Comparison of ENCODE assay signal across 30 mouse cellular contexts in genomic region chr11:68545682-68546222, GRCm38 (mm10). TPM values are rescaled to one million over a fixed set of nuclear protein-coding genes. Genes with fewer than 3 reads are reported as not detected.
DNase-seq lines count a peak whose midpoint lies in the region; ATAC-seq and TF ChIP-seq lines count a peak whose summit lies in the region.
"Had no signal": no experiment of that assay in that cellular context is flagged by ENCODE, and none has a peak within 500 bp of the region (broad histone marks: within the 10 kb centered on the region; RNA-seq: fewer than 3 reads in every experiment).

No protein-coding gene starts in this region.

- TF ChIP-seq EP300 in heart, postnatal 0 days (IDR thresholded peaks at IDR 0.05; ENCODE audit: low read depth), result no peak

- no peak for DNase-seq in heart, postnatal 36 days
- peak; percentile 77 for DNase-seq in midbrain, embryonic 11.5 days (ENCODE audit: low spot score, missing footprints)
- no peak for DNase-seq in heart, postnatal 0 days (ENCODE audit: low spot score)
- DNase-seq in lung, postnatal 14 days, result no peak
- DNase-seq in cerebellum, adult 9-10 months, result no peak
- DNase-seq: adrenal gland, postnatal 25 days; cerebellum, adult 9-11 months; gastrocnemius, postnatal 10 days; layer of hippocampus, adult 9-11 months; left cerebral cortex, postnatal 4 days; lung, postnatal 36 days; thymus, adult 18-20 months; thymus, postnatal 36 days had no signal

- H3K4me3 ChIP-seq in heart, embryonic 12.5 days, result no peak overlapping the region
- H3K4me3 ChIP-seq in midbrain, embryonic 11.5 days (ENCODE audit: low read depth, low read length), result no peak overlapping the region
- no peak overlapping the region for H3K4me3 ChIP-seq in midbrain, embryonic 13.5 days (replicated peaks)
- no peak overlapping the region for H3K4me3 ChIP-seq in heart, postnatal 0 days (ENCODE audit: low read depth, low read length)
- H3K4me3 ChIP-seq: embryonic facial prominence, embryonic 15.5 days; hindbrain, embryonic 15.5 days; intestine, embryonic 15.5 days; limb, embryonic 15.5 days; megakaryocyte, embryonic 14.5 days; midbrain, embryonic 15.5 days; myocyte; stomach, embryonic 15.5 days had no signal

- WGBS in heart, embryonic 12.5 days, result 73% methylated on average over 8 of the region's 8 CpGs
- WGBS in midbrain, embryonic 11.5 days, result 87% methylated on average over 8 of the region's 8 CpGs
- WGBS in midbrain, embryonic 13.5 days, result 88% methylated on average over 8 of the region's 8 CpGs
- 69% methylated on average over 8 of the region's 8 CpGs for WGBS in heart, postnatal 0 days

- H3K9ac ChIP-seq in heart, embryonic 12.5 days, result no peak overlapping the region
- H3K9ac ChIP-seq in midbrain, embryonic 11.5 days (ENCODE audit: low read length), result no peak overlapping the region
- no peak overlapping the region for H3K9ac ChIP-seq in midbrain, embryonic 13.5 days (replicated peaks)
- no peak overlapping the region; the same call in 1 of the 2 replicates for H3K9ac ChIP-seq in heart, postnatal 0 days (replicated peaks; ENCODE audit: low read depth, low read length)
- H3K9ac ChIP-seq: embryonic facial prominence, embryonic 15.5 days; hindbrain, embryonic 15.5 days; intestine, embryonic 15.5 days; limb, embryonic 15.5 days; liver, embryonic 14.5 days; lung, embryonic 14.5 days; midbrain, embryonic 15.5 days; stomach, embryonic 15.5 days had no signal

- no peak for TF ChIP-seq CTCF in heart, postnatal 0 days (IDR thresholded peaks at IDR 0.05; ENCODE audit: low read depth)

- no peaks in the 10 kb centered on the region for H3K9me3 ChIP-seq in heart, embryonic 12.5 days (replicated peaks)
- no peaks in the 10 kb centered on the region for H3K9me3 ChIP-seq in midbrain, embryonic 11.5 days (ENCODE audit: control insufficient read depth, low read length)
- H3K9me3 ChIP-seq in midbrain, embryonic 13.5 days, result no peaks in the 10 kb centered on the region
- no peaks in the 10 kb centered on the region for H3K9me3 ChIP-seq in heart, postnatal 0 days (replicated peaks; ENCODE audit: control insufficient read depth, low read length)
- H3K9me3 ChIP-seq: embryonic facial prominence, embryonic 15.5 days; hindbrain, embryonic 15.5 days; intestine, embryonic 15.5 days; limb, embryonic 15.5 days; megakaryocyte, embryonic 14.5 days; midbrain, embryonic 15.5 days; stomach, embryonic 15.5 days had no signal

- H3K36me3 ChIP-seq in heart, embryonic 12.5 days, result no peaks in the 10 kb centered on the region
- no peaks in the 10 kb centered on the region for H3K36me3 ChIP-seq in midbrain, embryonic 11.5 days (ENCODE audit: control insufficient read depth, insufficient read depth, low read length)
- H3K36me3 ChIP-seq in midbrain, embryonic 13.5 days, result no peaks in the 10 kb centered on the region
- no peaks in the 10 kb centered on the region for H3K36me3 ChIP-seq in heart, postnatal 0 days (replicated peaks; ENCODE audit: control insufficient read depth, insufficient read depth, low read length)
- H3K36me3 ChIP-seq: embryonic facial prominence, embryonic 15.5 days; hindbrain, embryonic 15.5 days; intestine, embryonic 15.5 days; limb, embryonic 15.5 days; midbrain, embryonic 15.5 days; stomach, embryonic 15.5 days had no signal

- intact Hi-C loops in heart, postnatal 36 days (cut with DNase I), result loop anchor here (2.0 kb wide), 1 partner anchor 15 kb away; no protein-coding TSS in a partner anchor

- no peak for ATAC-seq in heart, embryonic 12.5 days (ENCODE audit: insufficient number of reproducible peaks, low FRiP score)
- ATAC-seq in midbrain, embryonic 11.5 days (ENCODE audit: low FRiP score), result no peak
- no peak for ATAC-seq in midbrain, embryonic 13.5 days
- ATAC-seq in heart, postnatal 0 days (ENCODE audit: insufficient read depth, low read depth), result peak; percentile 64
- ATAC-seq: forebrain, embryonic 16.5 days; intestine, embryonic 15.5 days; midbrain, embryonic 15.5 days had no signal

- H3K4me2 ChIP-seq in heart, embryonic 12.5 days, result no peak overlapping the region
- no peak overlapping the region for H3K4me2 ChIP-seq in midbrain, embryonic 11.5 days
- H3K4me2 ChIP-seq in midbrain, embryonic 13.5 days (replicated peaks), result no peak overlapping the region
- H3K4me2 ChIP-seq in heart, postnatal 0 days (ENCODE audit: low read depth, low read length), result no peak overlapping the region
- H3K4me2 ChIP-seq: embryonic facial prominence, embryonic 15.5 days; hindbrain, embryonic 15.5 days; intestine, embryonic 15.5 days; limb, embryonic 15.5 days; lung, embryonic 14.5 days; midbrain, embryonic 15.5 days; stomach, embryonic 15.5 days had no signal

- H3K4me1 ChIP-seq in heart, embryonic 12.5 days (replicated peaks), result peaks cover 22% of the 10 kb centered on the region
- H3K4me1 ChIP-seq in midbrain, embryonic 11.5 days (ENCODE audit: control insufficient read depth, insufficient read depth, low read length), result no peaks in the 10 kb centered on the region
- peaks cover 7% of the 10 kb centered on the region; the same call in 1 of the 2 replicates for H3K4me1 ChIP-seq in midbrain, embryonic 13.5 days (replicated peaks)
- H3K4me1 ChIP-seq in heart, postnatal 0 days (ENCODE audit: control insufficient read depth, insufficient read depth), result peaks cover 11% of the 10 kb centered on the region
- H3K4me1 ChIP-seq: hindbrain, embryonic 15.5 days; megakaryocyte, embryonic 14.5 days; midbrain, embryonic 15.5 days had no signal

- H3K27ac ChIP-seq in heart, embryonic 12.5 days (ENCODE audit: poor library complexity, severe bottlenecking), result peak overlapping the region; percentile 33; the same call in 1 of the 2 replicates
- no peak overlapping the region for H3K27ac ChIP-seq in midbrain, embryonic 11.5 days (ENCODE audit: low read depth, low read length)
- H3K27ac ChIP-seq in midbrain, embryonic 13.5 days, result no peak overlapping the region
- peak overlapping the region; percentile 69 for H3K27ac ChIP-seq in heart, postnatal 0 days (ENCODE audit: low read depth)
- H3K27ac ChIP-seq: embryonic facial prominence, embryonic 15.5 days; hindbrain, embryonic 15.5 days; intestine, embryonic 15.5 days; limb, embryonic 15.5 days; liver, embryonic 14.5 days; midbrain, embryonic 15.5 days; stomach, embryonic 15.5 days had no signal

- H3K27me3 ChIP-seq in heart, embryonic 12.5 days (replicated peaks), result peaks cover 8% of the 10 kb centered on the region; the same call in 1 of the 2 replicates
- no peaks in the 10 kb centered on the region for H3K27me3 ChIP-seq in midbrain, embryonic 11.5 days (ENCODE audit: control insufficient read depth, insufficient read depth, low read length)
- no peaks in the 10 kb centered on the region for H3K27me3 ChIP-seq in midbrain, embryonic 13.5 days
- no peaks in the 10 kb centered on the region for H3K27me3 ChIP-seq in heart, postnatal 0 days (ENCODE audit: control insufficient read depth, insufficient read depth, low read length)
- H3K27me3 ChIP-seq: embryonic facial prominence, embryonic 15.5 days; hindbrain, embryonic 15.5 days; intestine, embryonic 15.5 days; midbrain, embryonic 15.5 days; stomach, embryonic 15.5 days had no signal

RNA-seq across cellular contexts. Expression of gene Mfsd6l, which starts 10.2 kb away (rescaled TPM):
- polyA plus RNA-seq in heart, embryonic 12.5 days (2016; fragmentation: Nextera tagmentation; extraction: Ambion mirVana), result 0.08 TPM in 1 of 2 replicates, not detected in the other
- total RNA-seq in heart, postnatal 36 days (2021), result not detected
- polyA plus RNA-seq in midbrain, embryonic 11.5 days (2014; fragmentation: Nextera tagmentation; extraction: Ambion mirVana), result not detected in 2 replicates
- polyA plus RNA-seq in midbrain, embryonic 13.5 days (2015; fragmentation: Nextera tagmentation; extraction: Ambion mirVana), result not detected in 2 replicates
- 0.08 TPM in 1 of 2 replicates, not detected in the other for total RNA-seq in heart, postnatal 0 days (2014; rRNA removed; ENCODE audit: low replicate concordance)
- 0.08 and 0.27 TPM in 2 replicates for polyA plus RNA-seq in heart, postnatal 0 days (2015; fragmentation: Nextera tagmentation; extraction: Ambion mirVana)
- total RNA-seq: common myeloid progenitor, adult 5-6 weeks; granulocyte monocyte progenitor cell, adult 5-6 weeks had no signal
- polyA plus RNA-seq: C2C12; forebrain, embryonic 16.5 days; hindbrain, embryonic 15.5 days; midbrain, embryonic 15.5 days; myocyte; neural tube, embryonic 14.5 days had no signal

RNA-seq across cellular contexts. Expression of gene Ccdc42, which starts 41.1 kb away (rescaled TPM):
- polyA plus RNA-seq in heart, embryonic 12.5 days (2016; fragmentation: Nextera tagmentation; extraction: Ambion mirVana), result 0.46 and 0.55 TPM in 2 replicates
- total RNA-seq in heart, postnatal 36 days (2021), result not detected
- 0.92 and 1.5 TPM in 2 replicates for polyA plus RNA-seq in midbrain, embryonic 11.5 days (2014; fragmentation: Nextera tagmentation; extraction: Ambion mirVana)
- polyA plus RNA-seq in midbrain, embryonic 13.5 days (2015; fragmentation: Nextera tagmentation; extraction: Ambion mirVana), result 0.15 and 0.36 TPM in 2 replicates
- 1.4 TPM in 1 of 2 replicates, not detected in the other for total RNA-seq in heart, postnatal 0 days (2014; rRNA removed; ENCODE audit: low replicate concordance)
- 0.45 and 0.55 TPM in 2 replicates for polyA plus RNA-seq in heart, postnatal 0 days (2015; fragmentation: Nextera tagmentation; extraction: Ambion mirVana)
- total RNA-seq: adrenal gland, postnatal 25 days; common myeloid progenitor, adult 5-6 weeks; granulocyte monocyte progenitor cell, adult 5-6 weeks had no signal
- polyA plus RNA-seq: C2C12; embryonic facial prominence, embryonic 15.5 days; myocyte; neural tube, embryonic 14.5 days had no signal

RNA-seq across cellular contexts. Expression of gene Pik3r6, which starts 42.9 kb away (rescaled TPM):
- 2.1 and 3.1 TPM in 2 replicates for polyA plus RNA-seq in heart, embryonic 12.5 days (2016; fragmentation: Nextera tagmentation; extraction: Ambion mirVana)
- 1 to 10 TPM; 4.6 to 6.3 TPM for total RNA-seq in heart, postnatal 36 days (2021)
- 0.98 and 1.3 TPM in 2 replicates for polyA plus RNA-seq in midbrain, embryonic 11.5 days (2014; fragmentation: Nextera tagmentation; extraction: Ambion mirVana)
- polyA plus RNA-seq in midbrain, embryonic 13.5 days (2015; fragmentation: Nextera tagmentation; extraction: Ambion mirVana), result 1.5 and 2.0 TPM in 2 replicates
- 5.4 and 8.8 TPM in 2 replicates for total RNA-seq in heart, postnatal 0 days (2014; rRNA removed; ENCODE audit: low replicate concordance)
- polyA plus RNA-seq in heart, postnatal 0 days (2015; fragmentation: Nextera tagmentation; extraction: Ambion mirVana), result 4.7 and 5.0 TPM in 2 replicates
- polyA plus RNA-seq: C2C12 had no signal

Comparison
In these comparisons a context has a peak if more than half of its experiments do, and no peak if none do; other contexts are left out.
1. H3K27ac ChIP-seq: peak in heart, embryonic 12.5 days (single experiment) and heart, postnatal 0 days (single experiment); none in midbrain, embryonic 11.5 days (single experiment) and midbrain, embryonic 13.5 days (single experiment).